11 mouse cellular contexts compared by ENCODE assay signal in genomic region chr4:142150086-142150485, GRCm38 (mm10).
"Had no signal": no experiment of that assay in that cellular context is flagged by ENCODE, and none has a peak within 500 bp of the region (broad histone marks: within the 10 kb centered on the region; RNA-seq: fewer than 3 reads in every experiment).

No protein-coding gene starts in this region.

- H3K9me3 ChIP-seq: midbrain, embryonic 13.5 days had no signal

- ATAC-seq: lung, postnatal 0 days; midbrain, embryonic 13.5 days had no signal

- H3K4me1 ChIP-seq: limb, embryonic 13.5 days had no signal

- H3K27ac ChIP-seq: limb, embryonic 13.5 days; liver, embryonic 14.5 days; midbrain, embryonic 13.5 days had no signal

- DNase-seq: kidney, adult 8-10 months; kidney, postnatal 36 days; left cerebral cortex, postnatal 4 days; lung, adult 18-20 months; lung, postnatal 36 days; spleen, adult 18-20 months; thymus, postnatal 4 days had no signal

- H3K4me3 ChIP-seq: limb, embryonic 13.5 days; midbrain, embryonic 13.5 days had no signal

- H3K4me2 ChIP-seq: limb, embryonic 13.5 days; midbrain, embryonic 13.5 days had no signal

- H3K27me3 ChIP-seq: limb, embryonic 13.5 days; midbrain, embryonic 13.5 days had no signal

- H3K9ac ChIP-seq: limb, embryonic 13.5 days; liver, embryonic 14.5 days; midbrain, embryonic 13.5 days had no signal
